Mouse (Mus musculus) stomach, postnatal 0 days (tissue): ENCODE data around the gene Ptprn2. TPM values are rescaled to one million over a fixed set of nuclear protein-coding genes. Genes with fewer than 3 reads are reported as not detected.

Experiments
- ATAC-seq: fragments of 200-750 bp; cut with Nextera tagmentation; 2 replicates; pipeline ENCODE4 v1.8.0; 2017; ENCODE audit not compliant: low FRiP score, low TSS enrichment
- DNase-seq: peaks from one replicate; pipeline ENCODE4 v3.0.0-alpha.2; 2016; ENCODE audit warnings: low spot score
- H3K27ac ChIP-seq: fragments of 300-500 bp; sonication (generic); replicated peaks from 2 replicates; pipeline ENCODE4 v1.5.1; 2014; ENCODE audit warnings: mild to moderate bottlenecking, control low read depth
- H3K27me3 ChIP-seq: fragments of 300-500 bp; sonication (generic); 2 replicates; pipeline ENCODE4 v1.6.1; 2014; ENCODE audit warnings: low read length; ENCODE audit not compliant: control insufficient read depth, insufficient read depth
- H3K36me3 ChIP-seq: fragments of 300-500 bp; sonication (generic); 2 replicates; pipeline ENCODE4 v1.6.1; 2014; ENCODE audit warnings: low read length, mixed read lengths; ENCODE audit not compliant: control insufficient read depth, insufficient read depth
- H3K4me1 ChIP-seq: fragments of 300-500 bp; sonication (generic); replicated peaks from 2 replicates; pipeline ENCODE4 v1.6.1; 2014; ENCODE audit warnings: antibody characterized with exemption; ENCODE audit not compliant: control insufficient read depth, insufficient read depth
- H3K4me2 ChIP-seq: fragments of 300-500 bp; sonication (generic); replicated peaks from 2 replicates; pipeline ENCODE4 v1.6.1; 2014; ENCODE audit warnings: low read depth, mild to moderate bottlenecking, control low read depth, moderate library complexity
- H3K4me3 ChIP-seq: fragments of 300-500 bp; sonication (generic); 2 replicates; pipeline ENCODE4 v1.5.1; 2014; ENCODE audit warnings: low read depth, low read length, control low read depth
- H3K9ac ChIP-seq: fragments of 300-500 bp; sonication (generic); 2 replicates; pipeline ENCODE4 v1.6.1; 2014; ENCODE audit warnings: mild to moderate bottlenecking, low read length, control low read depth, mixed read lengths
- H3K9me3 ChIP-seq: fragments of 300-500 bp; sonication (generic); 2 replicates; pipeline ENCODE4 v1.6.1; 2016; ENCODE audit warnings: low read length; ENCODE audit not compliant: control insufficient read depth
- CTCF ChIP-seq: IDR thresholded peaks from 2 replicates; pipeline ENCODE4 v1.5.1; 2016; ENCODE audit warnings: antibody characterized with exemption, low read depth, mild to moderate bottlenecking, moderate library complexity
- EP300 ChIP-seq: optimal IDR thresholded peaks from 2 replicates; pipeline ENCODE3; 2016; ENCODE audit warnings: antibody characterized with exemption
- WGBS: fragments of 180-500 bp; shearing (Covaris S2); extraction: QIAGEN DNeasy Blood & Tissue Kit; methylation state at CpG from one replicate; pipeline ENCODE4 v1.1.7; 2014; 5-methylcytosine and 5-hydroxymethylcytosine counted together
- polyA plus RNA-seq: library from polyadenylated mRNA; unstranded; fragments of >200 nt; fragmentation: Nextera tagmentation; extraction: Ambion mirVana; gene quantifications from 2 replicates; pipeline ENCODE4 v1.2.1, GENCODE M21; 2015

The Ptprn2 gene
- polyA plus RNA-seq, 1 experiment from 2014 or later: 6.0 TPM

- Histone ChIP-seq H3K9me3 (no peaks in the 10 kb centered on the region), H3K27me3 (no peaks in the 10 kb centered on the region), H3K27ac (no peak overlapping the region), H3K36me3 (no peaks in the 10 kb centered on the region), H3K4me2 (no peak overlapping the region), H3K4me3 (no peak overlapping the region), H3K4me1 (no peaks in the 10 kb centered on the region), H3K9ac (no peak overlapping the region)
- WGBS: 78% methylated on average over 4 of the region's 4 CpGs
- DNase-seq (no peak), ATAC-seq (no peak)
- TF ChIP-seq CTCF (no peak), EP300 (no peak)
Measured at GRCm38 (mm10) chr12:117229442-117229841, 743.9 kb downstream of the Ptprn2 start.

GRCm38 (mm10) chr12:117230282-117230681 lies 744.8 kb downstream of the Ptprn2 start:
- no peak overlapping the region for H3K27ac ChIP-seq
- no peak overlapping the region for H3K9ac ChIP-seq
- WGBS: 78% methylated on average over 6 of the region's 6 CpGs
- H3K27me3 ChIP-seq: no peaks in the 10 kb centered on the region
- H3K9me3 ChIP-seq: no peaks in the 10 kb centered on the region
- H3K36me3 ChIP-seq: no peaks in the 10 kb centered on the region
- H3K4me1 ChIP-seq: no peaks in the 10 kb centered on the region
- H3K4me3 ChIP-seq: no peak overlapping the region
- TF ChIP-seq EP300 (no peak), CTCF (no peak)
- no peak overlapping the region for H3K4me2 ChIP-seq
- no peak for ATAC-seq
- DNase-seq: no peak

- no peaks in the 10 kb centered on the region for H3K36me3 ChIP-seq
- H3K4me3 ChIP-seq: no peak overlapping the region
- TF ChIP-seq CTCF (no peak), EP300 (no peak)
- H3K27ac ChIP-seq: no peak overlapping the region
- H3K4me2 ChIP-seq: no peak overlapping the region
- no peaks in the 10 kb centered on the region for H3K9me3 ChIP-seq
- no peak for DNase-seq
- H3K27me3 ChIP-seq: no peaks in the 10 kb centered on the region
- H3K4me1 ChIP-seq: no peaks in the 10 kb centered on the region
- 61% methylated on average over 5 of the region's 5 CpGs for WGBS
- no peak overlapping the region for H3K9ac ChIP-seq
- no peak for ATAC-seq
Measured at GRCm38 (mm10) chr12:117231850-117232249, 746.3 kb downstream of the Ptprn2 start.

GRCm38 (mm10) chr12:117235114-117235513 lies 749.6 kb downstream of the Ptprn2 start:
- Histone ChIP-seq H3K27ac (no peak overlapping the region), H3K27me3 (no peaks in the 10 kb centered on the region), H3K36me3 (no peaks in the 10 kb centered on the region), H3K9ac (no peak overlapping the region), H3K4me1 (no peaks in the 10 kb centered on the region), H3K4me2 (no peak overlapping the region), H3K9me3 (no peaks in the 10 kb centered on the region), H3K4me3 (no peak overlapping the region)
- no peak for DNase-seq
- no peak for TF ChIP-seq EP300
- TF ChIP-seq CTCF: no peak
- no peak for ATAC-seq

DNA sequence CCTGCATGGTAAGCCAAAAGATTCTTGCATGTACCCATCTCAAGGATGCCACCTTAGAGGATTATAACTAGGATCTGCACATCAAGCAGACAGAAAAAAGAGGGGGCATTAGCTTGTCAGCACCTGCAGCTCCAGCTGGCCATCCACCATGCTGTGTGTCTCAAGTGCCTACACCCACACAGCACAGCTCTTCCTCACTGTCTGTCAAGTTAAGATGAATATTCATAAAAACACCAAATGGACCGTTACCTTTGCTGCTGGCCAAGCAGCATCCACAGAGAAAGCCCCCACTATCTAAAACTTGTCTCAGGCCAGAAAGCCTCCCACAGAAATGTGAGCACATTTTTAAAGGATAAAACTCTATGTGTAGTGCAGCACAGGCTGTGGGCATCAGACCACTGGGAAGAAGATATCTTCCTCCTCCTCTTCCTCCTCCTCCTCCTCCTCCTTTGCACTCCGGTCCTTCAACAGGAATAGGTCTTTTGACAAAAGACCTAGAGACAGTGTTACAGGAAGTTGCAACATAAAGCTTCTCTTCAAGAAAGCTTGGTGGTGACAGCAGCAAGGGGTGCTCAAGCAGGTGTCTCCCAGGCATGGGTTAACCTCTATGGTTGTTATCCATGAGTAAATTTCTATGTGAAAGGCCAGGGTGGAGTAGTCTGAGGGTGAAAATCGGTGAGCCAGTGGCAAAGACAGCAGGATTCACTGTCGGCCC lies 750.7 kb downstream of the Ptprn2 start:
- H3K9me3 ChIP-seq: no peaks in the 10 kb centered on the region
- H3K36me3 ChIP-seq: no peaks in the 10 kb centered on the region
- H3K9ac ChIP-seq: no peak overlapping the region
- no peak overlapping the region for H3K27ac ChIP-seq
- DNase-seq (no peak), ATAC-seq (no peak)
- H3K4me1 ChIP-seq: no peaks in the 10 kb centered on the region
- H3K27me3 ChIP-seq: no peaks in the 10 kb centered on the region
- WGBS: 75% methylated on average over 4 of the region's 4 CpGs
- H3K4me3 ChIP-seq: no peak overlapping the region
- no peak overlapping the region for H3K4me2 ChIP-seq
- TF ChIP-seq EP300: no peak
- no peak for TF ChIP-seq CTCF

- Histone ChIP-seq H3K36me3 (no peaks in the 10 kb centered on the region), H3K4me2 (no peak overlapping the region), H3K27ac (no peak overlapping the region), H3K9ac (no peak overlapping the region), H3K9me3 (no peaks in the 10 kb centered on the region), H3K27me3 (no peaks in the 10 kb centered on the region), H3K4me3 (no peak overlapping the region), H3K4me1 (no peaks in the 10 kb centered on the region)
- WGBS: 75% methylated on average over 3 of the region's 3 CpGs
- DNase-seq: no peak
- ATAC-seq: no peak
- TF ChIP-seq CTCF (no peak), EP300 (no peak)
Measured at GRCm38 (mm10) chr12:117236981-117237380, 751.5 kb downstream of the Ptprn2 start.
